Mouse (Mus musculus): ENCODE data around the gene Trim61.
"Not testable (repeated sequence)": the region's sequence is repeated elsewhere in the genome, so short reads cannot be mapped to it uniquely, and the experiment has no call there.

The Trim61 gene

GRCm38 (mm10) chr8:65018423-65018822 is at the start of gene Trim61, which contains the start of gene Trim60:
Gene Trim61, minus strand, starts transcription at chr8:65018523.
Gene Trim60, minus strand, starts transcription at chr8:65018584.
- DNase-seq (ENCODE audit: low spot score) = no peak

GRCm38 (mm10) chr8:65067694-65068472 is 49.6 kb upstream of the Trim61 start:
- no peak for DNase-seq (ENCODE audit: low spot score)

GRCm38 (mm10) chr8:65067031-65067430 is 48.7 kb upstream of the Trim61 start:
- no peak for DNase-seq (ENCODE audit: low spot score)

- DNase-seq (ENCODE audit: low spot score) = no peak
Measured at GRCm38 (mm10) chr8:65065622-65066021, 47.3 kb upstream of the Trim61 start.

- no peak for DNase-seq (ENCODE audit: low spot score)
Measured at GRCm38 (mm10) chr8:65064071-65064470, 45.7 kb upstream of the Trim61 start.

GRCm38 (mm10) chr8:65062195-65062594 is 43.9 kb upstream of the Trim61 start:
- no peak for DNase-seq (ENCODE audit: low spot score)

- DNase-seq (ENCODE audit: low spot score) = no peak
Measured at GRCm38 (mm10) chr8:65056722-65057121, 38.4 kb upstream of the Trim61 start.

- DNase-seq (ENCODE audit: low spot score) = no peak
Measured at GRCm38 (mm10) chr8:65053968-65054367, 35.6 kb upstream of the Trim61 start.

- no peak for DNase-seq (ENCODE audit: low spot score)
Measured at GRCm38 (mm10) chr8:65053554-65053953, 35.2 kb upstream of the Trim61 start.

GRCm38 (mm10) chr8:65047801-65048200 is 29.5 kb upstream of the Trim61 start:
- DNase-seq (ENCODE audit: low spot score) = no peak

GRCm38 (mm10) chr8:65047193-65047592 is 28.9 kb upstream of the Trim61 start:
- no peak for DNase-seq (ENCODE audit: low spot score)

- DNase-seq (ENCODE audit: low spot score) = no peak
Measured at GRCm38 (mm10) chr8:65046565-65046964, 28.2 kb upstream of the Trim61 start.

GRCm38 (mm10) chr8:65037117-65037533 is 18.8 kb upstream of the Trim61 start, which contains the start of gene Apela:
Gene Apela, minus strand, starts transcription at chr8:65037336.
- no peak for DNase-seq (ENCODE audit: low spot score)

- DNase-seq (ENCODE audit: low spot score) = no peak
Measured at GRCm38 (mm10) chr8:65034136-65034535, 15.8 kb upstream of the Trim61 start.

GRCm38 (mm10) chr8:65033056-65033455 is 14.7 kb upstream of the Trim61 start:
- DNase-seq (ENCODE audit: low spot score) = no peak

GRCm38 (mm10) chr8:65032107-65032506 is 13.8 kb upstream of the Trim61 start:
- DNase-seq (ENCODE audit: low spot score) = no peak

- no peak for DNase-seq (ENCODE audit: low spot score)
Measured at GRCm38 (mm10) chr8:65030735-65031485, 12.6 kb upstream of the Trim61 start.

GRCm38 (mm10) chr8:65029776-65030175 is 11.5 kb upstream of the Trim61 start:
- no peak for DNase-seq (ENCODE audit: low spot score)

- no peak for DNase-seq (ENCODE audit: low spot score)
Measured at GRCm38 (mm10) chr8:65028959-65029686, 10.8 kb upstream of the Trim61 start.

- DNase-seq (ENCODE audit: low spot score) = peak; percentile 68
Measured at GRCm38 (mm10) chr8:65022485-65022884, 4.2 kb upstream of the Trim61 start.

GRCm38 (mm10) chr8:65007616-65008015 is 10.7 kb downstream of the Trim61 start:
- not testable (repeated sequence) for DNase-seq (ENCODE audit: low spot score)

GRCm38 (mm10) chr8:64998806-64999365 is 19.4 kb downstream of the Trim61 start:
- DNase-seq (ENCODE audit: low spot score) = no peak

Measured in ovary, postnatal 14 days (tissue).